Mouse (Mus musculus): Measurements from ENCODE around the gene Mthfd1.

Gene Mthfd1

DNA sequence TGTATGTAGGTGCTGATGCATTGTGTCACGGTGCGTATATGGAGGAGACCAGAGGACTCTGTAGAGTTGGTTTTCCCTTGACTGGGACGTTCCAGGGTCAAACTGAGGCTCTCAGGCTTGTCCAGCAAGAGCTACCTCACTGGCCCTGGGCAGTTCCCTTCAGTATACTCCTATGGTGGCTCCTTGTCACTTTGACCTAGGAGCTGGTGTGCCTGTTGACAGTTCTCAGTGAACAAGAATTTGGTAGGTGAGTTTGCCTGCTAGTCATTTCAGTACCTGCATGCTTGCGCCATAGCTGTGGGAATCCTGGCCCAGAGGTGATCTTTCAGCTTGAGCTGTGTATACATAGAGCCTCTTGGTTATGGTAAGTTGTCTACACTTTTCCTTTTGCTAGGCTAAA is 7.8 kb downstream of the Mthfd1 start:
- DNase-seq (ENCODE audit: low spot score in 2 of 2), result no peak

GRCm38 (mm10) chr12:76263876-76264275 is 8.8 kb downstream of the Mthfd1 start:
- no peak for DNase-seq (ENCODE audit: low spot score in 2 of 2)

DNA sequence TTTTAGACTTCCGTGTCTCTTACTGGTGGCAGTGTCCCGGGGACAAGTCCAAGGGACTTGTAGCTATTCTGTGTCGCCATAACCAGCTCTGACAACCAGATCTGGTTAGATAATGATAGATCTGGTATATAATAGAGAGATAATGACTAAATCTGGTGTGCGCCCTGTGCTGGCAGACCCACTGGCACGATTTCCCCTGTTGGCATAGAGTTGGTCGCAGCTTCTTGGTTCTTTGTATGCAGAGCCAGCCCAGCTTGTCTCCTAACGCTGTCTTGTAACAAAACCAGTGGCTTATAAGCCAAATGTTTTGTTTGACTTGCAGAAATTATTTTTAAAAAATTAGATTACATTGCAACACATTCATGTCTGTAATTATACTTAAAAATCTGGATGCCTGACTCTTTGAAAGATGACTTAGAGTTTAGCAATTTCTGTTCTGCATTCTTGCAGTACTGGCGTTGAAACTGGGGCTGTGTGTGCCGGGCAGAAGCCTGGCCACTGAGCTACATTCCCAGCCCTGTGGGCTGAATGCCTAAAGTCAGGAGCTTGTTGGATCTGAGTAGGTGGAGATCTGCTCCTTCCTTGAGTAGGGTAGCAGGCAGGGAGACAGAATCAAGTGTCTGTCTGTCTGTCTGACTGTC is 9.3 kb downstream of the Mthfd1 start:
- no peak for DNase-seq (ENCODE audit: low spot score in 2 of 2)

DNA sequence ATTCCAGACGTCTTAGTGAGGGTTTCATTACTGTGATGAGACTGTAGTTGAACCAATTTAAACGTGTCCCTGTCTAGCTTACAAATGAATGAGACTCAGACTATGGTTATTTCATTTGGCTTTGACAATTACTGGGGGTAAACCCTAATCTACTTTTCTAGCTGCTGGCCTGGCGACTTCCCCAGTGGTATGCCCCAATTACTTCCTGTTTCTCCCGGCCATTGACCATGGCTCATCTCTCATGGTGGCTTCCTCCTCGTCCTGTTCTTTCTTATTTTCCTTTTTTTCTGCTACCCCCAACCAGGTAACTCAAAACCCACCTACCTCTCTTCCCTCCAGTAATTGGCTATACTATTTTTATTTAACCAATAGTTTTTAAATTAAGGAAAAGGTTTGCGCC is 9.9 kb downstream of the Mthfd1 start:
- no peak for DNase-seq (ENCODE audit: low spot score in 2 of 2)

- peak; percentile 22 to 24 for DNase-seq (ENCODE audit: low spot score in 2 of 2)
Measured at GRCm38 (mm10) chr12:76266875-76267274, 11.8 kb downstream of the Mthfd1 start.

GRCm38 (mm10) chr12:76268686-76269085 is 13.6 kb downstream of the Mthfd1 start:
- no peak for DNase-seq (ENCODE audit: low spot score in 2 of 2)

- DNase-seq (ENCODE audit: low spot score in 2 of 2), result no peak
Measured at GRCm38 (mm10) chr12:76269196-76269595, 14.1 kb downstream of the Mthfd1 start.

GRCm38 (mm10) chr12:76271516-76271915 is 16.4 kb downstream of the Mthfd1 start:
- no peak for DNase-seq (ENCODE audit: low spot score in 2 of 2)

GRCm38 (mm10) chr12:76272610-76273524 is 17.8 kb downstream of the Mthfd1 start:
- no peak for DNase-seq (ENCODE audit: low spot score in 2 of 2)

DNA sequence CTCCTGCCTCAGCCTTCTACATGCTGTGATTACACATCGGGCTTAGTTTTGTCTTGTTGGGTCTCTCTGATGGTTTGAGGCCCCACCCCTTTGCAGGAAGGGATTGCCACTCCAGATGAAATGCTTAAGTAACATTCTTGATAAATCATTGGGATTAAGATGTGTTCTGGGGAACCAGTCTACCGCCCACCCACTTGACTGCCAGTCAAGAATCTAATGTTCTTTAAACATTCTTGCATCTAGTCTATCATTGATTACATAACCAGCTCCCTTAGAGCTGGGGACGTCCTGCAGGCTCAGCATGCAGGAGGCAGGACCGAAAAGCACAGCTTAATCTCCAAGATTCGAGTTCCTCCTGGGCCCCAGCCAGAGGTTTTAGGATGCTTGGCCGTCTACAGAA is 23.1 kb downstream of the Mthfd1 start:
- no peak for DNase-seq (ENCODE audit: low spot score in 2 of 2)

DNA sequence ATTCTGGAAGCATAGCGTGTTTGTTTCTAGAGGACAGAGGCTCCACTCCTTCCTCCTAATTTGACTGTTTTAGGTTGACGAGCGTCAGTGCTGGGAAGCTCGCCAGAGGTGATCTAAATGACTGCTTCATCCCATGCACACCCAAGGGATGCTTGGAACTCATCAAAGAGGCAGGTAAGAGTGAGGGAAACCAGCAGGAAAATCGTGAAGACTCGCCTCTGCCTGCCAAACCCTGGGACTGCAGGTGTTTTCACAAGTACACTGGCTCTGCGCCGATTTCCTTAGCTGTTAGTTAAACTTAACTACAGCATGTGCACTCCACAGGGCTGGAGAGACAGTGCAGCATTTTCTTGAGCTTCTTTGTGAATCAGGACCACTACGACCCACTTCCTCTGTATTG is 25.5 kb downstream of the Mthfd1 start:
- DNase-seq (ENCODE audit: low spot score in 2 of 2), result no peak

DNA sequence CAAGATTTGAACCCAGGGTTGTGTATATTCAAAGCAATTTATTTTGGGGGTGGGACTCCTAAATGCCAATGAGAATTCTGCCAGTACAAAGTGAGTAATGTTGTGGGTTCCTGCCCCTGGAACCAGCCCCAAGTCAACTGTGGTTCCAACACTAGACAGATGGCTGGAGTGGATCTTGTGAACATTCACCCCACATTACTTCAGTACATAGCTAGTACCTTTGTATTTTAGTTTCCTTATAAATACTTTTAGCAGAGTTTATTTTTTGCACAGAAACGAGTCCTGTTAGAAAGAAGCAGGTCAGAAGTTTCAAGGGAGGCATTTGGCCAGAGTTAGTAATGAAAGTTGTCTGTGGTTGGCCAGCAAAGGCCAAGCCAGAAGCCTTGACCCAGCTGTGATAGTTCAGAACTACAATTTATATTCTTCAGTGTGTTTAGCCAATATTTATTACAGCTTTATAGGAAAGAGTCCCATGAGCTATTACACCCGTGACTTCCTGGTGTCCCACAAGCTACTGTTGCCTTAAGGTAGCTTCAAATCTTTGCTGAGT is 26.1 kb downstream of the Mthfd1 start:
- DNase-seq (ENCODE audit: low spot score in 2 of 2), result no peak

DNA sequence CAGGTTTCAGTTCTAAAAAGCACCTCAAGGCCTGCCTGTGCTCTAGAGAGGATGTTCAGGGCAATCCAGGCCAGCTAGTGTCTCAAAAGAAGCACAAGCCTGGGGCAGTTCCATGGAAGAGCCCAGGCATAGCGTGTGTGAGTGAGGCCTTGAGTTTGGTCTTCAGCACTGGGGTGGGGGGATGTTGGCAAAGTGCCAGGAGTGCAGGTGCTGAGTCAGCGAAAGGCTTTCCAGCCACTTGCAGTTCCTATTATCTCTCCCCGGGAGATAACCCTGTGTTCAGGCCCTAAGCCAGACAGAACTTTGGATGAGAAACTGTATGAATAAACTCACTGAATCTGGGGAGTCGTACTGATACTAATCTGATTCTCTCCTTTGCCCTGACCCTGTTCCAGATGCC is 27.0 kb downstream of the Mthfd1 start:
- DNase-seq (ENCODE audit: low spot score in 2 of 2), result no peak

GRCm38 (mm10) chr12:76282532-76283173 is 27.6 kb downstream of the Mthfd1 start:
- no peak for DNase-seq (ENCODE audit: low spot score in 2 of 2)

DNA sequence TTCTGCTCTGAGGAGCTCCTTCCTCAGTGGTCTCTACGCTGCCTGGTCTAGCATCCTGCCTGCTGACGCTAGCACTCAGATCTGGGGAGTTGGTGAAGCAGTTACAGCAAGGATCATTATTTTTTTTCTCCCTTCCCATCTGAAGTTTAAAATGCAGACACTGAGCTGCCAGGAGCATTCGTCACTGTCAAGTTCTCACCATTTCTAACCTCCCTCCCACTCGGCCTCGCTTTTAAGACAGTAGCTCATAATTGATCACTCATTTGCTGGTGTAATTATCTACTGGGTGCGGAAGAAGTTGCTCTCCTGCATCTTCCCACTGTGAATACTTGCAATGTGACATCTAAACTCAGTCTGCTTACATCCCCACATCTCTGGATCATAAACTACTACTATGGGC is 30.3 kb downstream of the Mthfd1 start:
- no peak for DNase-seq (ENCODE audit: low spot score in 2 of 2)

GRCm38 (mm10) chr12:76287986-76288385 is 32.9 kb downstream of the Mthfd1 start:
- no peak for DNase-seq (ENCODE audit: low spot score in 2 of 2)

- DNase-seq (ENCODE audit: low spot score in 2 of 2), result no peak
Measured at GRCm38 (mm10) chr12:76288494-76288893, 33.4 kb downstream of the Mthfd1 start.

GRCm38 (mm10) chr12:76289428-76289827 is 34.3 kb downstream of the Mthfd1 start:
- no peak for DNase-seq (ENCODE audit: low spot score in 2 of 2)

- no peak for DNase-seq (ENCODE audit: low spot score in 2 of 2)
Measured at GRCm38 (mm10) chr12:76290271-76290670, 35.2 kb downstream of the Mthfd1 start.

GRCm38 (mm10) chr12:76293192-76293591 is 38.1 kb downstream of the Mthfd1 start:
- peak; percentile 16 to 33 for DNase-seq (ENCODE audit: low spot score in 2 of 2)

DNA sequence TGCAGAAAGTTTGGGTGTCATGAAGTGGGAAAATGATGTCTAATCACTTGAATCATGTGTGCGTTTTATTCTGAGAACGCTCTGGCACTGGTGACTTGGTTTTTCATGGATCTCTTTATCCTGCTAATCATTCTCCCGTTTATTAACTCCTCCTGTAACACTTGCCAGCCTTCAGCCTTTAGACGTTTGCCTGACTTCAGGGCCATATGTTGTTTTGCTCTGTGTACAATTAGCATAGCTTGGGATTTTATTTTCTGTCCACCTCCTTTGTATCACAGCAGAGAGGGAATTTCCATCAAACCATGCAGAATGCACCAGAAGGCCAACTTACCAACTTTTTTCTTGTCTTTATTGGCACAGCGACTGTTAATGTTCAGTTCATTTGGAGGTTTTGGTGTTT is 42.7 kb downstream of the Mthfd1 start:
- DNase-seq (ENCODE audit: low spot score in 2 of 2), result no peak

DNA sequence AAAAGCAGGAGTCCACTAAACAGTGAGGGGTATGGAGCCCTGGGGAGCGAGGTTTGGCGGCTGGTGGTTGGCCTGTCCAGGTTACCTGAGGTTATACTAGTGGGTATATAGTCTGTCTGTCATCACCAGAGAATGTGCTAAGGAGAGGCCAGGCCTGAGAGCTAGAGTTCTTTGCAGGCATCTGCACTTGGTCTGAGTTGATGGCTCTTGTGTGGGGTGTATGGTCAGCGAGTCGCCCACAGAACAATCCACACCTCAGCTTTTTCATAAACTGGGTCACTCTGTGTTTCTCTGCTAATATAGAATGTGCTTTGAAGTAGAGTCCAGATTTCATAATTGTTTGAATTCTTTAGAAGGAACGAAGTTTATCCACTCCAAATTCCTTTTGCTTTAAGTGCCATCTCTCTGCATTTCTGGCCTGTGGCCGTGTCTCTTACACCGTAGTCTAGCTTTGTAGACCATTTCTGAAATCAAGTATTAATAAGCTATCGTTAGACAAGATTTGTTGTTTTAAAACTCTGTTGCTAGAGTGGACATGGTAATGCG is 44.3 kb downstream of the Mthfd1 start:
- no peak for DNase-seq (ENCODE audit: low spot score in 2 of 2)

Measured in natural killer cell, adult 2 months (primary cell).